Mouse (Mus musculus): ENCODE measurements around the gene Borcs6. TPM values are rescaled to one million over a fixed set of nuclear protein-coding genes. Genes with fewer than 3 reads are reported as not detected.
A peak's percentile ranks its signal among the peaks of the same experiment; 100 is the strongest.

Gene Borcs6
- polyA plus RNA-seq, 1 experiment from 2014 or later = 20.4 TPM

GRCm38 (mm10) chr11:69078041-69078440 is 18.5 kb downstream of the Borcs6 start:
- Histone ChIP-seq H3K36me3 (ENCODE audit: control insufficient read depth, insufficient read depth, low read length) (no peaks in the 10 kb centered on the region), H3K4me3 (ENCODE audit: low read depth, low read length) (no peak overlapping the region), H3K27ac (ENCODE audit: low read length) (no peak overlapping the region), H3K9me3 (replicated peaks; ENCODE audit: control insufficient read depth, low read length, poor library complexity, severe bottlenecking) (no peaks in the 10 kb centered on the region), H3K27me3 (ENCODE audit: control insufficient read depth, insufficient read depth, low read depth, low read length) (no peaks in the 10 kb centered on the region), H3K4me2 (ENCODE audit: low read length) (no peak overlapping the region), H3K9ac (ENCODE audit: low read depth, low read length) (no peak overlapping the region), H3K4me1 (ENCODE audit: control insufficient read depth, insufficient read depth, low read length) (peaks cover 3% of the 10 kb centered on the region; the same call in 1 of the 2 replicates)
- WGBS = 87% methylated on average over 6 of the region's 6 CpGs
- no peak for ATAC-seq

- Histone ChIP-seq H3K27ac (ENCODE audit: low read length) (no peak overlapping the region), H3K4me1 (ENCODE audit: control insufficient read depth, insufficient read depth, low read length) (peaks cover 2% of the 10 kb centered on the region; the same call in 1 of the 2 replicates), H3K9ac (ENCODE audit: low read depth, low read length) (no peak overlapping the region), H3K27me3 (ENCODE audit: control insufficient read depth, insufficient read depth, low read depth, low read length) (no peaks in the 10 kb centered on the region), H3K4me3 (ENCODE audit: low read depth, low read length) (no peak overlapping the region), H3K9me3 (replicated peaks; ENCODE audit: control insufficient read depth, low read length, poor library complexity, severe bottlenecking) (no peaks in the 10 kb centered on the region), H3K36me3 (ENCODE audit: control insufficient read depth, insufficient read depth, low read length) (no peaks in the 10 kb centered on the region), H3K4me2 (ENCODE audit: low read length) (no peak overlapping the region)
- whole genome bisulfite sequencing = 73% methylated on average over 5 of the region's 5 CpGs
- no peak for ATAC-seq
Observed at GRCm38 (mm10) chr11:69078805-69079438, 19.4 kb downstream of the Borcs6 start.

- Histone ChIP-seq H3K4me1 (ENCODE audit: control insufficient read depth, insufficient read depth, low read length) (no peaks in the 10 kb centered on the region), H3K9ac (ENCODE audit: low read depth, low read length) (no peak overlapping the region), H3K27ac (ENCODE audit: low read length) (no peak overlapping the region), H3K4me2 (ENCODE audit: low read length) (no peak overlapping the region), H3K36me3 (ENCODE audit: control insufficient read depth, insufficient read depth, low read length) (no peaks in the 10 kb centered on the region), H3K9me3 (replicated peaks; ENCODE audit: control insufficient read depth, low read length, poor library complexity, severe bottlenecking) (no peaks in the 10 kb centered on the region), H3K4me3 (ENCODE audit: low read depth, low read length) (no peak overlapping the region), H3K27me3 (ENCODE audit: control insufficient read depth, insufficient read depth, low read depth, low read length) (no peaks in the 10 kb centered on the region)
- no peak for ATAC-seq
- WGBS = 86% methylated on average over 15 of the region's 15 CpGs
Observed at GRCm38 (mm10) chr11:69080102-69080854, 20.8 kb downstream of the Borcs6 start.

- H3K9ac ChIP-seq (ENCODE audit: low read depth, low read length) = no peak overlapping the region
- no peaks in the 10 kb centered on the region for H3K27me3 ChIP-seq (ENCODE audit: control insufficient read depth, insufficient read depth, low read depth, low read length)
- H3K9me3 ChIP-seq (replicated peaks; ENCODE audit: control insufficient read depth, low read length, poor library complexity, severe bottlenecking) = no peaks in the 10 kb centered on the region
- H3K27ac ChIP-seq (ENCODE audit: low read length) = no peak overlapping the region
- H3K36me3 ChIP-seq (ENCODE audit: control insufficient read depth, insufficient read depth, low read length) = no peaks in the 10 kb centered on the region
- 89% methylated on average over 8 of the region's 8 CpGs for WGBS
- no peak overlapping the region for H3K4me3 ChIP-seq (ENCODE audit: low read depth, low read length)
- no peak for ATAC-seq
- H3K4me1 ChIP-seq (ENCODE audit: control insufficient read depth, insufficient read depth, low read length) = no peaks in the 10 kb centered on the region
- H3K4me2 ChIP-seq (ENCODE audit: low read length) = no peak overlapping the region
Observed at GRCm38 (mm10) chr11:69080855-69081222, 21.3 kb downstream of the Borcs6 start.

- no peaks in the 10 kb centered on the region for H3K27me3 ChIP-seq (ENCODE audit: control insufficient read depth, insufficient read depth, low read depth, low read length)
- ATAC-seq = no peak
- WGBS = 86% methylated on average over 7 of the region's 7 CpGs
- no peaks in the 10 kb centered on the region for H3K9me3 ChIP-seq (replicated peaks; ENCODE audit: control insufficient read depth, low read length, poor library complexity, severe bottlenecking)
- H3K4me2 ChIP-seq (ENCODE audit: low read length) = no peak overlapping the region
- H3K4me3 ChIP-seq (ENCODE audit: low read depth, low read length) = no peak overlapping the region
- no peaks in the 10 kb centered on the region for H3K4me1 ChIP-seq (ENCODE audit: control insufficient read depth, insufficient read depth, low read length)
- no peak overlapping the region for H3K9ac ChIP-seq (ENCODE audit: low read depth, low read length)
- no peak overlapping the region for H3K27ac ChIP-seq (ENCODE audit: low read length)
- H3K36me3 ChIP-seq (ENCODE audit: control insufficient read depth, insufficient read depth, low read length) = no peaks in the 10 kb centered on the region
Observed at GRCm38 (mm10) chr11:69081613-69082012, 22.1 kb downstream of the Borcs6 start.

GRCm38 (mm10) chr11:69085608-69086007 is 26.1 kb downstream of the Borcs6 start:
- Histone ChIP-seq H3K27me3 (ENCODE audit: control insufficient read depth, insufficient read depth, low read depth, low read length) (no peaks in the 10 kb centered on the region), H3K4me1 (ENCODE audit: control insufficient read depth, insufficient read depth, low read length) (peaks cover 20% of the 10 kb centered on the region), H3K9ac (ENCODE audit: low read depth, low read length) (no peak overlapping the region), H3K36me3 (ENCODE audit: control insufficient read depth, insufficient read depth, low read length) (0 out of 2 replicates have a peak, but pooled peaks cover 2% of the 10 kb centered on the region), H3K9me3 (replicated peaks; ENCODE audit: control insufficient read depth, low read length, poor library complexity, severe bottlenecking) (no peaks in the 10 kb centered on the region), H3K27ac (ENCODE audit: low read length) (no peak overlapping the region), H3K4me3 (ENCODE audit: low read depth, low read length) (no peak overlapping the region), H3K4me2 (ENCODE audit: low read length) (no peak overlapping the region)
- no peak for ATAC-seq
- 59% methylated on average over 6 of the region's 6 CpGs for WGBS

- H3K27ac ChIP-seq (ENCODE audit: low read length) = no peak overlapping the region
- WGBS = 76% methylated on average over 6 of the region's 6 CpGs
- no peaks in the 10 kb centered on the region for H3K27me3 ChIP-seq (ENCODE audit: control insufficient read depth, insufficient read depth, low read depth, low read length)
- H3K9ac ChIP-seq (ENCODE audit: low read depth, low read length) = no peak overlapping the region
- no peak overlapping the region for H3K4me2 ChIP-seq (ENCODE audit: low read length)
- no peak for ATAC-seq
- no peaks in the 10 kb centered on the region for H3K9me3 ChIP-seq (replicated peaks; ENCODE audit: control insufficient read depth, low read length, poor library complexity, severe bottlenecking)
- H3K36me3 ChIP-seq (ENCODE audit: control insufficient read depth, insufficient read depth, low read length) = peaks cover 6% of the 10 kb centered on the region; the same call in 1 of the 2 replicates
- peaks cover 25% of the 10 kb centered on the region for H3K4me1 ChIP-seq (ENCODE audit: control insufficient read depth, insufficient read depth, low read length)
- no peak overlapping the region for H3K4me3 ChIP-seq (ENCODE audit: low read depth, low read length)
Observed at GRCm38 (mm10) chr11:69086390-69086789, 26.9 kb downstream of the Borcs6 start.

- no peak overlapping the region for H3K4me2 ChIP-seq (ENCODE audit: low read length)
- WGBS = 39% methylated on average over 4 of the region's 4 CpGs
- no peaks in the 10 kb centered on the region for H3K9me3 ChIP-seq (replicated peaks; ENCODE audit: control insufficient read depth, low read length, poor library complexity, severe bottlenecking)
- no peak overlapping the region for H3K9ac ChIP-seq (ENCODE audit: low read depth, low read length)
- H3K4me1 ChIP-seq (ENCODE audit: control insufficient read depth, insufficient read depth, low read length) = peaks cover 27% of the 10 kb centered on the region
- H3K27me3 ChIP-seq (ENCODE audit: control insufficient read depth, insufficient read depth, low read depth, low read length) = no peaks in the 10 kb centered on the region
- H3K27ac ChIP-seq (ENCODE audit: low read length) = no peak overlapping the region; the same call in 1 of the 2 replicates
- ATAC-seq = no peak
- no peak overlapping the region for H3K4me3 ChIP-seq (ENCODE audit: low read depth, low read length)
- peaks cover 8% of the 10 kb centered on the region; the same call in 1 of the 2 replicates for H3K36me3 ChIP-seq (ENCODE audit: control insufficient read depth, insufficient read depth, low read length)
Observed at GRCm38 (mm10) chr11:69087082-69087481, 27.6 kb downstream of the Borcs6 start.

- no peak overlapping the region for H3K4me3 ChIP-seq (ENCODE audit: low read depth, low read length)
- H3K27ac ChIP-seq (ENCODE audit: low read length) = peak overlapping the region; percentile 98
- H3K4me2 ChIP-seq (ENCODE audit: low read length) = peak overlapping the region; percentile 85
- no peaks in the 10 kb centered on the region for H3K27me3 ChIP-seq (ENCODE audit: control insufficient read depth, insufficient read depth, low read depth, low read length)
- no peaks in the 10 kb centered on the region for H3K9me3 ChIP-seq (replicated peaks; ENCODE audit: control insufficient read depth, low read length, poor library complexity, severe bottlenecking)
- H3K9ac ChIP-seq (ENCODE audit: low read depth, low read length) = no peak overlapping the region; the same call in 1 of the 2 replicates
- WGBS = 75% methylated on average over 2 of the region's 2 CpGs
- no peak for ATAC-seq
- peaks cover 27% of the 10 kb centered on the region for H3K4me1 ChIP-seq (ENCODE audit: control insufficient read depth, insufficient read depth, low read length)
- H3K36me3 ChIP-seq (ENCODE audit: control insufficient read depth, insufficient read depth, low read length) = peaks cover 8% of the 10 kb centered on the region; the same call in 1 of the 2 replicates
Observed at GRCm38 (mm10) chr11:69087597-69087996, 28.1 kb downstream of the Borcs6 start.
